Mouse (Mus musculus) R1 (cell line): ENCODE measurements at regions not wholly inside any gene's neighbourhood (a gene's known extent, or its start where the extent isn't known, plus 50 kb on each side); places are given as distances from the start of the nearest gene placed in this dataset.

Source experiments
- DNase-seq: peaks from one replicate; pipeline ENCODE4 v3.0.0-alpha.2; 2018; ENCODE audit warnings: low read depth, low spot score

- no peak for DNase-seq
These were observed 288.5 kb downstream of the Cd83 start for GRCm38 (mm10) chr13:44073122-44073521.

- no peak for DNase-seq
These were observed 289.6 kb downstream of the Cd83 start for GRCm38 (mm10) chr13:44074172-44074571.

DNA sequence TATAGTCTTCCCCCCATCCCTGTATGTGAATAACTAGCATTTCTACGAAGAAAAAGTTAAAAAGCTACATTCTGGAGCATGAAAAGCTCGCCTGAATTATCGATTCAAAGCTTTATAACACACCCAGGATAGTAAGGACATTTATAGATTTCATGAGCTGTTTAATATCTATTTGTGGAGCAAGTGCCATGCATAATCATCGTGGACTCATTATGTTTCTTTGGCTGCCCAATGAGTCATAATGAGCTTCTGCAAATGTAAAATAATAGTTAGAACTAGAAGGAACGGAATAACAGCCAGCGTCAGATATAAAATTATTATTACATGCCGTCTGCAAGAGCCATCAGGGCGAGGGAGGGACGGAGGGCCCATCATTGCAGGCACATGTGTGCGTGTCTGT is 292.4 kb downstream of the Cd83 start:
- DNase-seq: no peak

GRCm38 (mm10) chr13:44085621-44086510 is 301.3 kb downstream of the Cd83 start:
- peak; percentile 93 for DNase-seq

GRCm38 (mm10) chr13:44086801-44087200 is 302.2 kb downstream of the Cd83 start:
- DNase-seq: no peak

GRCm38 (mm10) chr13:44097141-44097540 is 312.6 kb downstream of the Cd83 start:
- DNase-seq: no peak

DNA sequence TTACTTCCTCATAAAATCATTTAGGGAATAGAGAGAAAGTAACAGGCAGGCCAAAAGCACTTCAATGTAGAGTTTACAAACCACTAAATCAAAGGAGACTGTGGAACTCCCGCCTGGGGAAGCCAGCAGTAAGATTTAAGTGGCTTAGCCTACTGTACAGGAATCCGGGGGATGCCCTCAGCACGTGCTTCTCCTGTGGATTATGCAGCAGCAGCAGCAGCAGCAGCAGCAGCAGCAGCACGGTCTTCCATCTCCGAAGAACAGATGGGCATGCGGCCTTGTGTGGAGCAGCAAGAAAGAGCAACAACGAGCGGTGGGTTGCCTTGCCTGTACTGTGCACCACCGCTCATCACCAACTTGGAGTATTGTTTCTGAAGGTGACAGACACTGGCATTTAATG is 314.9 kb downstream of the Cd83 start:
- no peak for DNase-seq

- peak; percentile 95 for DNase-seq
These were observed 315.8 kb downstream of the Cd83 start for GRCm38 (mm10) chr13:44100125-44101067.

GRCm38 (mm10) chr13:44101161-44101560 is 316.6 kb downstream of the Cd83 start:
- DNase-seq: no peak

DNA sequence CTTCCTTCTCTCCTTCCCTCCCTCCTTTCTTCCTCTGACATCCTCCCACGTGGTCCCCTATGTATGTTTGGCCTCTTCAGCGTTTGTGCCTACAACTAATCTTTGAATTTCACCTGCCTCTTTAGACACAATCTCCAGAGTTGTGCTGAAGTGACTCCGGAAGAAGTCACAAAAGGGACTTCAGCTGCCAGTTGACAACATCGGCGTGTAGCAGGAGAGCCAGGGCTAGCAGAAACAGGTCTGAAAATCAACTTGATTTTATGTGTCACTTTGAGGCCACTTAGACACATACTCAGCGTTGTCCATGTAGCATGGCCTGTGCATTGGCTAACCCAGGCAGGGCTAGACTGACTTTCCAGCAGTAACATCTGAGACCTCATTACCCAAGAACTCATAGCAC is 317.2 kb downstream of the Cd83 start:
- DNase-seq: no peak

DNA sequence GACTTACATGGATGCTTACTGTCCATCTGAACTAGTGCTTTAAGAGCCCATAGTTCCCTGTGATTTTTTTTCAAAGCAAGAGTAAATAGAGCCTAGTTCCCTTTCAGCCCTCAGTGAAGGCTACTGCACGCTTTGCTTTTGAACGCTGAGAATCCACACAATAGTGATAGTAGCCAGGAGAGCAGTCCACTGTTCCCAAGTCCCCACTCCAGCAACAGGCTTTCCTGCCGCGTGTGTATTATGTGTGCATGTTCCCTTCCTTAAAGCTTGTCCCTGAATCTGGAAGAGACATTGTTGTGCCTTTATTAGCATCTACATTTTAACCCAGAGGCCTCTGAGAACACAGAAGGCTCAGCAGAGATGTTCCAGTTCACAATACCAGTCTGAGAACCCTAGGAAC is 317.7 kb downstream of the Cd83 start:
- DNase-seq: no peak

DNA sequence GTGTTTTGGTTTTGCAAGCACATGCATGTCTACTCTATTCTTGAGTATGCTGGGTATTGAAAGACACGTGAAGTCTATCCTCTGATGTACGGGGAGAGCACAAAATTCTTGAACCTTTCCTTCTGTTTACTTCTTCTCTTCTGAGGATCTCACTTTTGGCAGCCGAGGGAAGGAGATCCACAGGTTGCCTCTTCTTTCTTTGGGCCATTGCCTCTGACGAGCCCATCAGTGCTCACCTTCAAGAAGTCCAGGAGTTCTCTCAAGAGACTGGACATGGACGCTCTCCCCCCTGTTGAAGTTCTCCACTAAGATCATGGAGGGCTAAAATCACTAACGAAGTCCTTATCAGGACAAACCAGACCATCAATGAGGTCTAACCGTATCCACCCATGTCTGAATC is 318.8 kb downstream of the Cd83 start:
- no peak for DNase-seq

DNA sequence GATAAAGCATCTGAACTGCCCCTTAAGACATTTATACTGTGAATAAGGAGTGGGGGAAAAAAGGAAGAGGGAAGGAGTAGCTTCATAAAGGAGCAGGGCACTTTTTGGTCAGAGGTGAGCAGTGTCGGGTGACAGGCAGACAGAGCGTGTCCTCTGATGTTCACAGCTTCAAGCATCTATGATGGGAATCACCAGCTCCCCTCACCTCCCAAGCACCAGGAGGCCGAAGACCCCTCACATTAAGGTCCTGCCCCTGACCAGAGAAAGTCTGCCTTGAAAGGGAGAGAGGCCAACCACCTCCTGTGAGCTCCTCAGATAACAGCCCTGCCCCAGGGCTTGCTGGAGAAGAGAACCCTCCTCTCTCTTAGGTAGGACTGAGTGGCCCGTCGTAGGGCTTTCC is 320.6 kb downstream of the Cd83 start:
- DNase-seq: no peak

DNA sequence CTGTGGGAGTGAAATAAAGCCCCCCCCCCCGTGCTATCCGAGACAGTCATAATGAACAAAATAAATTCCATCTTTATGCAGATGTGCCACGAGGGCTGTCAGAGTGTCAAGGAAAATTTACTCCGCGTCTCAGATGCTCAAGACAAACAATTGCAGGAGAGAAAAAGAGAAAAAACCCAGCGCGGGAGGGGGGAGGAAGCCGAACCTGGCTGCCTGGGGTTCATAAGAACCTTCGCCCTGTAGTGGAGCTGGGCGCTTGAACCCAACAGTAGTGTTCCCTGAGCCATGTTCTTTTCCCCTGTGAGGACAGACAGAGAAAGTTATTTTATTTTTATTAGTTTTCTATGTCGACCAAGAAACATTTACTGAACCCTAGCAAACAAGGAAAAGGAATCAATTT is 324.1 kb downstream of the Cd83 start:
- DNase-seq: no peak

- DNase-seq: no peak
These were observed 328.5 kb downstream of the Cd83 start for GRCm38 (mm10) chr13:44113043-44113442.

DNA sequence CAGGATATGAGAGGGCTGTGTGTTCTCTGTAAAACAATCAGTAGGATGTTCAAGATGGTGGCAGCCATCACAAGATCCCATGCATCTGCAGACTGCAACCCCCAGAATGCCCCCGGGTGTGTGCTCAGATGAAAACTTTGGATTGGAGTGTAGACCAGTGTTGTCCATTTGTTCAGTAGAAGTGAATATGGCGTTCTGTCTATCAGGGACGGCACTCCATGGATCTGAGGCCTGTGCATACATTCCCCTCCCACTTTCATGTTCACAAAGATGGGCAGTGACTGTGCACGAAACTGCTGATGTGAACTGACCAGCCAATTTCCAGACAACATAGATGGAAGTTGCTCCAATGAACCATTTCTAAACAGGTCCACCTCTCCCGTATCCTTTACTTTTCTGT is 330.3 kb downstream of the Cd83 start:
- DNase-seq: no peak

DNA sequence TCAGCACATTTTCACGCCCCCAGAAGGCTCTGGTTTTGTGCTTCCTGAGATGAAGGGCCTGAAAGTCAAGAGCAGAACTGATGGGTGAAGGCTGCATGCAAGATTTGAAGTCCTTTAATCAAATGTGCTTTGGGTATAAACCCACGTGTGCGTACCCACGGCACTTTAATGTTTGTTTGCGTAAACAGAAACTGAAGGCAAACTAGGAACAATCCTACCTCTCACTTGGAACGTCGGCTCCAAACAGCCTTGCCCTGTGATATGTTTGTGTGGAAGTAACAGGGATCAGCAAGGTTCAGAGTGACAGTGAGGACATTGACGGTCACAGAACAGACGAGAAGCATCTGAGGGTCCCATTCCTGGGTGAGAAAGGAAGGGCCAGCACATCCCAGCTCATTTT is 333.3 kb downstream of the Cd83 start:
- no peak for DNase-seq

GRCm38 (mm10) chr13:44118846-44119245 is 334.3 kb downstream of the Cd83 start:
- no peak for DNase-seq

GRCm38 (mm10) chr13:44121241-44121671 is 336.7 kb downstream of the Cd83 start:
- DNase-seq: peak; percentile 21

DNA sequence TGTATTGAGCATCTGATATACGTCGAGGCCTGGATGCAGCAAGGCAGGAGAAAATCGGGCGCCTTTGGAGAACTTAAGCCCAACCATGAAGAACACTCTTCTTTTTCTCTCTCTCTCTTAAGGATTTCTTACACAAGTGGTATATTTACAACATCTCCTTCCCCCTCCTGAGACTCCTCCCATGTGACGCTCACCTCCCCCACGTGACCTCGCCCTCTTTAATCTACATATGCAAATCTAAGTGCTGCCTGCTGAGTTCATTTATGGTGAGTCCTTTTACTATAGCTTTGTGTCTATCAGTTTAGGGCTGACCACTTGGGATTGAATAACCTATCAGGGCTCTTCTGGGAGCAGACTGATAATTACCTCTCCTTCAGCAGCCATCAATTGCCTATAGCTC is 337.4 kb downstream of the Cd83 start:
- DNase-seq: peak; percentile 66

DNA sequence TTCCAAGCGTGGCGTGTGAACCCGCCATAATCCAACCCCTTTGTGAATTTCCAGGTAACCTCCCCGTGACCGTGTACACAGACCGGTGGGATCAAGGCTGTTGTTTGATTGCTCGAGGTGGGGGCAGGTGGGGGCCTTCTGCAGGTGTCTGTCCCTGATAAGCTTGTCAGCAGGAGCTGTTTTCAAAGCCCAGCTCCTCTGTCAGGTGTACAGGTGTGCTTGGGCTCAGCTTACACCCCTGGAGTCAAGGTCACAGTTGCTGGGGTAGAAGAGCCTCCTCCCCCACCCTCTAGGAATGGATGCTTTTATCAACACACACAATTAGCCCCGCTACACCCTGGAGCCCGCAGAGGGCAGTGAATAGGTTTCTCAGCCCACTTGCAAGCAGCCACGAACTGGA is 341.6 kb downstream of the Cd83 start:
- peak; percentile 75 for DNase-seq

GRCm38 (mm10) chr13:44128506-44129274 is 344.1 kb downstream of the Cd83 start:
- no peak for DNase-seq
